Mouse (Mus musculus): ENCODE data around the gene Klf15. TPM values are rescaled to one million over a fixed set of nuclear protein-coding genes. Genes with fewer than 3 reads are reported as not detected.
A peak's percentile ranks its signal among the peaks of the same experiment; 100 is the strongest.

Klf15 gene
- polyA plus RNA-seq, 1 experiment from 2014 or later, result 13.9 TPM

- DNase-seq, result no peak
- no peaks in the 10 kb centered on the region for H3K27me3 ChIP-seq (ENCODE audit: control insufficient read depth, insufficient read depth, low read length)
- WGBS, result 74% methylated on average over 6 of the region's 6 CpGs
Observed at GRCm38 (mm10) chr6:90505906-90506305, 43.5 kb downstream of the Klf15 start.

DNA sequence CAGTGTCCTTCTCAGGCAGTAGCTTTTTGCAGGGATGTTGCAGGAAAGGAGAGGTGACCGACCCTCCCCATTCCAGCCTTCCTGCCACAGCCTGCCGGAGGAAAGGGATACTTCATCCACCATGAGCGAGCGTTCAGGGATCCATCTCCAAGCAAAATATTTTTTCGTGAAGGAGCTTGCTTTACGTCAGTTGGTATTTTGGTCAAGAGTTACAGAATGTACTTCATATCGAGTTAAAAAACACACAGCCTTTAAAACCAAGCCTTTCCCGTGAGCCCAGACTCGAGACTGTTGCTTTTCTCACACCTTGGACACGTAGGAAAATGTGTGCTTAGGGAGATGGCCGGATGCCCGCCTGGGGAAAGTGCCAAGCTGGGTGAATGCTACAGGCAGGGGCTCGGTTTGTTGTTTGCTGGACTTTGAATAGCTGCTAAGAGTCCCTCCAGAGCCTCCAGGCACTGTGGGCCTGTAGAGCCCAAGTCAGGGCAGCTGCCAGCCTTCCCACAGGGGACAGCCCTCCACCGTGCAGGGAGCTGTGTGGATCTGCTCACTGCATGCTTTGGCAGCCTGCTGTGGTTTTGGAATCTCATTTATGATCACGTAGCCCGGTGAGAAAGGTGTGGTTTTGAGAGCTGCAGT, 44.4 kb downstream of the Klf15 start:
- peak; percentile 63; the same call in 1 of the 2 replicates for ATAC-seq (ENCODE audit: low FRiP score, low TSS enrichment)
- Histone ChIP-seq H3K27me3 (ENCODE audit: control insufficient read depth, insufficient read depth, low read length) (no peaks in the 10 kb centered on the region), H3K4me2 (ENCODE audit: low read length) (no peak overlapping the region), H3K9me3 (ENCODE audit: control insufficient read depth, low read length) (no peaks in the 10 kb centered on the region), H3K4me1 (ENCODE audit: control insufficient read depth, insufficient read depth, low read length) (no peaks in the 10 kb centered on the region; the same call in 1 of the 2 replicates), H3K9ac (replicated peaks; ENCODE audit: low read length) (no peak overlapping the region), H3K36me3 (ENCODE audit: control insufficient read depth, insufficient read depth, low read length) (no peaks in the 10 kb centered on the region), H3K27ac (replicated peaks; ENCODE audit: low read depth, low read length) (peak overlapping the region; percentile 50), H3K4me3 (replicated peaks; ENCODE audit: low read depth, low read length) (no peak overlapping the region)
- DNase-seq, result peak; percentile 71
- WGBS, result 71% methylated on average over 16 of the region's 16 CpGs

More at GRCm38 (mm10) chr6:90505906-90506305, 43.5 kb downstream of the Klf15 start:
- ATAC-seq (ENCODE audit: low FRiP score, low TSS enrichment), result no peak
- Histone ChIP-seq H3K4me1 (ENCODE audit: control insufficient read depth, insufficient read depth, low read length) (no peaks in the 10 kb centered on the region; the same call in 1 of the 2 replicates), H3K36me3 (ENCODE audit: control insufficient read depth, insufficient read depth, low read length) (no peaks in the 10 kb centered on the region), H3K27ac (replicated peaks; ENCODE audit: low read depth, low read length) (no peak overlapping the region), H3K4me3 (replicated peaks; ENCODE audit: low read depth, low read length) (no peak overlapping the region), H3K9me3 (ENCODE audit: control insufficient read depth, low read length) (no peaks in the 10 kb centered on the region), H3K4me2 (ENCODE audit: low read length) (no peak overlapping the region), H3K9ac (replicated peaks; ENCODE audit: low read length) (no peak overlapping the region)

- no peak overlapping the region for H3K9ac ChIP-seq (replicated peaks; ENCODE audit: low read length)
Observed at GRCm38 (mm10) chr6:90507443-90507842, 45.1 kb downstream of the Klf15 start.

DNA sequence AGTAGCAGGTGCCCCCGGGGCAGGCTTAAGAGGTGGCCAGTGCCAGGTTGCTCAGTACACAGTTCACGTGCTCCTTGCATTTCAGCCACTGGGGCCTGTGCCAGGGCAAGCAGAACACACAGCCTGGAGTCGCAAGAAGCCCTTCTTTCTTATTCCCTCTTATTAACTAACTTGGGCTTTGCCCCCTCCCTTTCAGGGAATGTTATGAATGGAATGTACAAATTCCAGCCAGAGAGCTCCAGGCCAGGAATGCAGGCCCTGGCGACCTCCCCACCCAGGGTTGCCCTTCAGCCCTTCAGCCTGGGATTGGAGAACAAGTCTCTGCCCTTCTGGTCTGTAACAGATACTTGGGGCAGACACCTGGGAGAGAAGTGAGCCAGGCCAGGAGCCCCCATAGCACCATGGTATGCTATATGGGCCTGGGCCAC, 45.8 kb downstream of the Klf15 start:
- no peak overlapping the region for H3K27ac ChIP-seq (replicated peaks; ENCODE audit: low read depth, low read length)
- peak; percentile 60 for ATAC-seq (ENCODE audit: low FRiP score, low TSS enrichment)
- WGBS, result 42% methylated on average over 4 of the region's 4 CpGs
- H3K9me3 ChIP-seq (ENCODE audit: control insufficient read depth, low read length), result no peaks in the 10 kb centered on the region
- peak; percentile 28 for DNase-seq
- no peaks in the 10 kb centered on the region; the same call in 1 of the 2 replicates for H3K4me1 ChIP-seq (ENCODE audit: control insufficient read depth, insufficient read depth, low read length)
- H3K9ac ChIP-seq (replicated peaks; ENCODE audit: low read length), result no peak overlapping the region
- no peak overlapping the region for H3K4me2 ChIP-seq (ENCODE audit: low read length)
- no peak overlapping the region for H3K4me3 ChIP-seq (replicated peaks; ENCODE audit: low read depth, low read length)
- H3K36me3 ChIP-seq (ENCODE audit: control insufficient read depth, insufficient read depth, low read length), result no peaks in the 10 kb centered on the region
- H3K27me3 ChIP-seq (ENCODE audit: control insufficient read depth, insufficient read depth, low read length), result no peaks in the 10 kb centered on the region

More at GRCm38 (mm10) chr6:90507443-90507842, 45.1 kb downstream of the Klf15 start:
- Histone ChIP-seq H3K36me3 (ENCODE audit: control insufficient read depth, insufficient read depth, low read length) (no peaks in the 10 kb centered on the region), H3K4me2 (ENCODE audit: low read length) (no peak overlapping the region), H3K9me3 (ENCODE audit: control insufficient read depth, low read length) (no peaks in the 10 kb centered on the region), H3K27me3 (ENCODE audit: control insufficient read depth, insufficient read depth, low read length) (no peaks in the 10 kb centered on the region), H3K4me1 (ENCODE audit: control insufficient read depth, insufficient read depth, low read length) (no peaks in the 10 kb centered on the region; the same call in 1 of the 2 replicates), H3K4me3 (replicated peaks; ENCODE audit: low read depth, low read length) (no peak overlapping the region), H3K27ac (replicated peaks; ENCODE audit: low read depth, low read length) (peak overlapping the region; percentile 50; the same call in 1 of the 2 replicates)
- DNase-seq (no peak), ATAC-seq (ENCODE audit: low FRiP score, low TSS enrichment) (no peak)

DNA sequence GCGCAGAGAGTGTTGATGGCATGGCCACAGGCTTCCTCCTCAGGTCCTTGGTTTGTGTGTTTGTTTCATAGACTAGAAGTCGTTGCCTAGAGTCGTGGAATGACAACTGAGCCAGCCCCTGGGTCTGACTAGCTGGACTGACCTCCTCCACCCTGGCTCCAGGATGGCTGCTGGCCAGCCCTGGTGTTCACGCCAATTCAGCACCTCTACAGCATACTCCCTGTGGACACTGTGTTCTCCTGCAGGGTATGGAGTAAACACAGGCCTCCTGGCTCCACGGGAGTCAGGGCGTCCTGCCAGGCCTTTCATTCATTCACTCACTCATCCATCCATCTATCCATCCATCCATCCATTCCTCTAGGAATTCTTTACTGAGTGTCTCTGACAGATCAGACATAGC, 46.7 kb downstream of the Klf15 start:
- DNase-seq, result no peak
- WGBS, result 76% methylated on average over 6 of the region's 6 CpGs
- 0 out of 2 replicates have a peak overlapping the region, but pooled peaks have one; percentile 26 for H3K27ac ChIP-seq (replicated peaks; ENCODE audit: low read depth, low read length)

GRCm38 (mm10) chr6:90512416-90512815, 50.0 kb downstream of the Klf15 start:
- Histone ChIP-seq H3K36me3 (ENCODE audit: control insufficient read depth, insufficient read depth, low read length) (no peaks in the 10 kb centered on the region), H3K27ac (replicated peaks; ENCODE audit: low read depth, low read length) (no peak overlapping the region), H3K9me3 (ENCODE audit: control insufficient read depth, low read length) (no peaks in the 10 kb centered on the region), H3K4me3 (replicated peaks; ENCODE audit: low read depth, low read length) (no peak overlapping the region), H3K4me1 (ENCODE audit: control insufficient read depth, insufficient read depth, low read length) (no peaks in the 10 kb centered on the region; the same call in 1 of the 2 replicates), H3K4me2 (ENCODE audit: low read length) (no peak overlapping the region), H3K9ac (replicated peaks; ENCODE audit: low read length) (no peak overlapping the region), H3K27me3 (ENCODE audit: control insufficient read depth, insufficient read depth, low read length) (no peaks in the 10 kb centered on the region)
- no peak for DNase-seq
- ATAC-seq (ENCODE audit: low FRiP score, low TSS enrichment), result no peak
- WGBS, result 89% methylated on average over 5 of the region's 5 CpGs

More for the DNA sequence above, 46.7 kb downstream of the Klf15 start:
- Histone ChIP-seq H3K4me2 (ENCODE audit: low read length) (no peak overlapping the region), H3K9ac (replicated peaks; ENCODE audit: low read length) (no peak overlapping the region), H3K27me3 (ENCODE audit: control insufficient read depth, insufficient read depth, low read length) (no peaks in the 10 kb centered on the region), H3K36me3 (ENCODE audit: control insufficient read depth, insufficient read depth, low read length) (no peaks in the 10 kb centered on the region), H3K4me3 (replicated peaks; ENCODE audit: low read depth, low read length) (no peak overlapping the region), H3K9me3 (ENCODE audit: control insufficient read depth, low read length) (no peaks in the 10 kb centered on the region), H3K4me1 (ENCODE audit: control insufficient read depth, insufficient read depth, low read length) (no peaks in the 10 kb centered on the region; the same call in 1 of the 2 replicates)
- ATAC-seq (ENCODE audit: low FRiP score, low TSS enrichment), result no peak

DNA sequence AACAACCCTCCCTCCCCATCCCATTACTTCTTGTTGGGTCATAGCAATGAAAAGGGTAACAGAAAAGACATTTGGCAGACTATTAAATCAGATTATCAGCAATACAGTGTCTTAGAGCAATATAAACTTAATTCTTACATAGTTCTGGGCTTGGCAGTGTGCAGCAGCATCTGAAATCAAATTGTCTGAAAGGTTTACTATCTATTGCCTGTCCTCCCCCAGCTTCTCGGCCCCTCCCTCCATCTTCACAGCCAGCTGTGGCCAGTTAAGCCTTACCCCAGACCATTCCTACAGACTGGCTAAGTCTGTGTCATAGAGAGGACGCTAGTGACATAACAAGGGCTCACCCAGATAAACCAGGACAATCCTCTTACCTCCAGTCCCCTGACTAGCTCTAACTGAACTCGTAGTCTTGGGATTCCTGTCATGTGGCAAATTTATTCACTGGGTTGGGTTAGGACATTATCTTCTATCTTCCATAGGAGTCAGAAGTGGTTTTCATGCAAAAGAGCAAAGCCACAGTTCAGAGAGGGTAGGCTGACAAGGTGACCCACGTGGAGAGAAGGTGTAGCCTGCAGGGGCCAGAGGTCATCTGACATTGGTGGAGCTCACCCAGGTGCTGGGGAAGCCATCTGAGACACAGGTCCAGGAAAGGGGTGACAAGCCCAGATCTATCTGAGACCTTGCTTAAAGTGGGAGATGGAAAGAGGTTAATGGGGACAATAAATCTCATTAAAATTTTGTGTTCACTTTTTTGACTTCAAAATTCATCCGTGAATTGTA, 50.9 kb downstream of the Klf15 start:
- H3K4me2 ChIP-seq (ENCODE audit: low read length), result no peak overlapping the region
- ATAC-seq (ENCODE audit: low FRiP score, low TSS enrichment), result no peak
- H3K27ac ChIP-seq (replicated peaks; ENCODE audit: low read depth, low read length), result no peak overlapping the region
- no peak overlapping the region for H3K9ac ChIP-seq (replicated peaks; ENCODE audit: low read length)
- no peaks in the 10 kb centered on the region; the same call in 1 of the 2 replicates for H3K4me1 ChIP-seq (ENCODE audit: control insufficient read depth, insufficient read depth, low read length)
- H3K4me3 ChIP-seq (replicated peaks; ENCODE audit: low read depth, low read length), result no peak overlapping the region
- no peak for DNase-seq
- H3K36me3 ChIP-seq (ENCODE audit: control insufficient read depth, insufficient read depth, low read length), result no peaks in the 10 kb centered on the region
- H3K9me3 ChIP-seq (ENCODE audit: control insufficient read depth, low read length), result no peaks in the 10 kb centered on the region
- 76% methylated on average over 5 of the region's 5 CpGs for WGBS
- H3K27me3 ChIP-seq (ENCODE audit: control insufficient read depth, insufficient read depth, low read length), result no peaks in the 10 kb centered on the region

GRCm38 (mm10) chr6:90514369-90514768, 52.0 kb downstream of the Klf15 start:
- Histone ChIP-seq H3K36me3 (ENCODE audit: control insufficient read depth, insufficient read depth, low read length) (no peaks in the 10 kb centered on the region), H3K4me1 (ENCODE audit: control insufficient read depth, insufficient read depth, low read length) (no peaks in the 10 kb centered on the region), H3K9me3 (ENCODE audit: control insufficient read depth, low read length) (no peaks in the 10 kb centered on the region), H3K27me3 (ENCODE audit: control insufficient read depth, insufficient read depth, low read length) (no peaks in the 10 kb centered on the region), H3K9ac (replicated peaks; ENCODE audit: low read length) (no peak overlapping the region), H3K4me3 (replicated peaks; ENCODE audit: low read depth, low read length) (no peak overlapping the region), H3K27ac (replicated peaks; ENCODE audit: low read depth, low read length) (no peak overlapping the region), H3K4me2 (ENCODE audit: low read length) (no peak overlapping the region)
- DNase-seq (no peak), ATAC-seq (ENCODE audit: low FRiP score, low TSS enrichment) (no peak)

Measured in midbrain, embryonic 14.5 days (tissue).